Mouse (Mus musculus) hindbrain, postnatal 0 days (tissue): ENCODE results near the gene Kctd7. TPM values are rescaled to one million over a fixed set of nuclear protein-coding genes. Genes with fewer than 3 reads are reported as not detected.

Source experiments
- ATAC-seq: fragments of 200-750 bp; cut with Nextera tagmentation; 2 replicates; pipeline ENCODE4 v1.8.0; 2017; ENCODE audit warnings: mild to moderate bottlenecking, moderate TSS enrichment, moderate library complexity
- DNase-seq: peaks from one replicate; pipeline ENCODE4 v3.0.0-alpha.2; 2015; ENCODE audit warnings: low spot score
- H3K27ac ChIP-seq: fragments of 300-500 bp; sonication (generic); 2 replicates; pipeline ENCODE4 v1.5.1; 2014; ENCODE audit warnings: mild to moderate bottlenecking
- H3K27me3 ChIP-seq: fragments of 300-500 bp; sonication (generic); 2 replicates; pipeline ENCODE4 v1.6.1; 2014; ENCODE audit warnings: low read length, mixed read lengths; ENCODE audit not compliant: insufficient read depth
- H3K36me3 ChIP-seq: fragments of 300-500 bp; sonication (generic); 2 replicates; pipeline ENCODE4 v1.6.1; 2014; ENCODE audit warnings: low read length, mixed read lengths; ENCODE audit not compliant: insufficient read depth
- H3K4me1 ChIP-seq: fragments of 300-500 bp; sonication (generic); 2 replicates; pipeline ENCODE4 v1.6.1; 2014; ENCODE audit warnings: antibody characterized with exemption, low read length, mixed read lengths; ENCODE audit not compliant: insufficient read depth
- H3K4me2 ChIP-seq: fragments of 300-500 bp; sonication (generic); 2 replicates; pipeline ENCODE4 v1.6.1; 2014; ENCODE audit warnings: low read depth, mild to moderate bottlenecking, low read length, moderate library complexity, mixed read lengths
- H3K4me3 ChIP-seq: fragments of 300-500 bp; sonication (generic); 2 replicates; pipeline ENCODE4 v1.5.1; 2014; ENCODE audit warnings: low read length
- H3K9ac ChIP-seq: fragments of 300-500 bp; sonication (generic); replicated peaks from 2 replicates; pipeline ENCODE4 v1.6.1; 2014; ENCODE audit warnings: mild to moderate bottlenecking, low read length, moderate library complexity, mixed read lengths
- H3K9me3 ChIP-seq: fragments of 300-500 bp; sonication (generic); 2 replicates; pipeline ENCODE4 v1.6.1; 2016; ENCODE audit warnings: low read length, mixed read lengths
- CTCF ChIP-seq: IDR thresholded peaks from 2 replicates; pipeline ENCODE4 v1.5.1; 2016; ENCODE audit warnings: antibody characterized with exemption, control low read depth, low read depth
- WGBS: fragments of 180-500 bp; shearing (Covaris S2); extraction: QIAGEN DNeasy Blood & Tissue Kit; methylation state at CpG from one replicate; pipeline ENCODE4 v1.1.7; 2014; 5-methylcytosine and 5-hydroxymethylcytosine counted together
- polyA plus RNA-seq: library from polyadenylated mRNA; unstranded; fragments of >200 nt; fragmentation: Nextera tagmentation; extraction: Ambion mirVana; gene quantifications from 2 replicates; pipeline ENCODE4 v1.2.1, GENCODE M21; 2015
- total RNA-seq: library from RNA; depleted of rRNA; stranded (reverse); fragments of >200 nt; gene quantifications from 2 replicates; pipeline ENCODE4 v1.2.3, GENCODE M21; 2014

Kctd7 gene
- total and polyA plus RNA-seq, 2 experiments from 2014 or later: 10.9 to 20.8 TPM

DNA sequence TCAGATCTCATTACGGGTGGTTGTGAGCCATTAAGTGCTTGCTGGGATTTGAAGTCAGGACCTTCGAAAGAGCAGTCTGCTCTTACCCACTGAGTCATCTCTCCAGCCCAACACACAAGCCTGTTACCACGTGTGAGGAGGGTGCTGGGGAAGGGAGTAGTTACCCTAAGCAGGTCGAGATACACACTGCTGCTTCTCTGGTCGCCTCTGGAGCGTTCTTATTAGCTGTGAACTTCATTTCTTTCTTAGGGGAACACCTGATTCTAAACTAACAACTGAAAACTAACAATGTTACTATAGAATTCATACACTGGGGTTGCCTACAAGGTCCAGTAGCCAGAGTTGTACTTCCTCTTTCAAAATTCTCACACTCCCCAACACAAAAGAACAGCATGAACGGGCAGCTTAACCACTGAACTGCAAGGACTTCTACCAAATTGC lies 15.1 kb downstream of the Kctd7 start:
- DNase-seq (no peak), ATAC-seq (no peak)
- no peak overlapping the region for H3K4me3 ChIP-seq
- H3K9ac ChIP-seq: no peak overlapping the region
- no peaks in the 10 kb centered on the region for H3K4me1 ChIP-seq
- no peak overlapping the region for H3K27ac ChIP-seq
- TF ChIP-seq CTCF: no peak
- H3K4me2 ChIP-seq: no peak overlapping the region
- H3K27me3 ChIP-seq: no peaks in the 10 kb centered on the region
- 0 out of 2 replicates have a peak, but pooled peaks cover 4% of the 10 kb centered on the region for H3K36me3 ChIP-seq
- 63% methylated on average over 7 of the region's 7 CpGs for WGBS
- H3K9me3 ChIP-seq: no peaks in the 10 kb centered on the region

DNA sequence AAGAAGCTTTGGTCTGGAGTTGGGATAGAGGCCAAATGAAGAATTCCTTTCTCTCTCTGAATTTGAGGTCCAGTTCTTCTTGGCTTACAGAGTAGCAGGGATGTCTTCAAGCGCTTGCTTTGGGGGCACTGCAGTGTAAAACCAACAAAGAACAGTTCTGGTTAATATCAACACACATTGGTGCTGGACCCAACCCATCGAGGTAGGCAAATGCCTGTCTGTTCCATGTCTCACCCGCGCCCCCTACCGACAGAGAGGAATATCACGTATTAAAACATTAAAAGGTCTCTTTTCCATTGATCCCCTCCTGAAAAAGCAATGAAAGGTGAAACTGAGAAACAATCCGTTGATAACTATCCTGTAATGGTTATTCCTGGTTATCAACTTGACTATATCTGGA lies 19.0 kb downstream of the Kctd7 start:
- Histone ChIP-seq H3K9ac (no peak overlapping the region), H3K4me3 (no peak overlapping the region), H3K27ac (no peak overlapping the region), H3K4me1 (no peaks in the 10 kb centered on the region), H3K9me3 (no peaks in the 10 kb centered on the region), H3K4me2 (no peak overlapping the region), H3K36me3 (no peaks in the 10 kb centered on the region), H3K27me3 (no peaks in the 10 kb centered on the region)
- ATAC-seq (no peak), DNase-seq (peak; percentile 65)
- WGBS: 4% methylated on average over 7 of the region's 7 CpGs
- TF ChIP-seq CTCF: peak; percentile 79

DNA sequence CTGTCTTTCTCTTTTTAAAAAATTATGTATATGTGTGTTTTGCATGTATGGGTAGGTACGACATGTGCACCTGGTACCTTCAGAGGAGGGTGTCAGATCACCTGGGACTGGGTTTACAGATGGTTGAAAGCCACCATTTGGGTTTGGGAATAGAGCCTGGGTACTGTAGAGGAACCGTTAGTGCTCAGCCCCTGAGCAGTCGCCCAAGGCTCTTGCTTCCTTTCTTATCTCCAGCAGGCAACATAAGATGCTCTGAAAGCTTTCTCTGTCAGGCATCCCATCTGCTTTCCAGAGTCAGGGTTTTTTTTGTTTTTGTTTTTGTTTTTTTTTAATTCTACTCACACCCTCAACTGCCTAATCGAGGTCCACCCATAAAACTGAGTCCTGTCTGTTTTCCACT lies 20.6 kb downstream of the Kctd7 start:
- no peaks in the 10 kb centered on the region for H3K4me1 ChIP-seq
- ATAC-seq (no peak), DNase-seq (no peak)
- 75% methylated on average over 4 of the region's 4 CpGs for WGBS
- no peaks in the 10 kb centered on the region for H3K9me3 ChIP-seq
- no peak overlapping the region for H3K9ac ChIP-seq
- no peaks in the 10 kb centered on the region for H3K36me3 ChIP-seq
- no peak for TF ChIP-seq CTCF
- no peak overlapping the region for H3K4me3 ChIP-seq
- no peaks in the 10 kb centered on the region for H3K27me3 ChIP-seq
- H3K27ac ChIP-seq: no peak overlapping the region
- H3K4me2 ChIP-seq: no peak overlapping the region

DNA sequence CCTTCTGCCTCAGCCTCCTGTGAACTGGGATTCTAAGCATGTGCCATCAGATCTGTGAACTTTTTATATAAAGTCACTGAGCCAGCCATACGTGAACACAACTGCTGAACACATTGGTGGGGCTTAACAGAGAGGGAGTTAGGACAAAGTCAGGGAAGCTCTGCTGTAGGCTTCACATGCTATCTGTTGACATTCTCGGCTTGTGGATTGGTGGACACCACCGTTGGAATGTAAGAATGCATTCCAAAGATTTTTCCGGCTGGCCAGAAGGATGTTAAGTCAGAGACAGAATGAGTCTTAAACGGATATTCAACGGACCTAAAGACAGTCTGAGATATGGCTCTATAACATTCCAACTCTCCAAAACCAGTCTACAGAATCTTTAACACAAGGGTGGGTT lies 24.4 kb downstream of the Kctd7 start:
- Histone ChIP-seq H3K36me3 (no peaks in the 10 kb centered on the region), H3K27ac (no peak overlapping the region), H3K4me2 (no peak overlapping the region), H3K4me1 (peaks cover 13% of the 10 kb centered on the region), H3K4me3 (no peak overlapping the region), H3K27me3 (no peaks in the 10 kb centered on the region), H3K9ac (no peak overlapping the region), H3K9me3 (no peaks in the 10 kb centered on the region)
- ATAC-seq: no peak
- WGBS: 71% methylated on average over 6 of the region's 6 CpGs
- no peak for DNase-seq
- TF ChIP-seq CTCF: no peak

DNA sequence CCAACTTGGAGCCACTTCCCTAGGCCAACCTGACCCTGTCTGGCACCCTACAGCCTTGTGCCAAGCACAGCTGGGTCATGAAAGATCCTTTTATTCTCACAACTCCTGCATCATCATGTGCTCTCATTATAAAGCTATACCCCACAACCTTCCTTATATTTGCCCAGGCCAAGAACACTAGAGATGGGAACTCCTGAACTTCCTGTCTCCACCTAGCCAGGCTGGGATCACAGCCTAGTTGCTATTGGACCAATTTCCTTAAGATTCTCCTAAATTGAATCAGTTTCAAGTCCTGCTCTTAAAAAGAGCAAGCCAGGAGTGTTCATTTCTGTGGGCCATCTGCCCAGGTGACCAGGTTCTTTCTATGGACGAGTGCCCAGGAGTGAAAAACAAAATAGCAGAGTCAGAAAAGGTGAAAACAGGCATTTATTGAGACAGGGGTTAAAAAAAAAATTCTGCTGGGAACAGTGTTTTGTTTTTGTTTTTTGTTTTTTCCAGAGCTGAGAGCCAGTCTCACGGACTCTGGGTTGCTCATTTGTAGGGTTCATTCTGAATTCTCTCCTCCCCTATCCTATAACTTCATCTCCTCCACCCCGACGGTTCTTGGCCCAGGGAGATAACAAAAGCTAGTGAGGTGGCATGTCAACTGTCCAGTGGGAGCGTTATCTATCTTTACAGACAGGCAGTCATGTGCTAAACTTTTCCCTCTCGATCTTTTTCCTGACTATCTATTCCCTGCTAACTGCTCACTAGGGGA lies 26.2 kb downstream of the Kctd7 start:
- Histone ChIP-seq H3K9me3 (no peaks in the 10 kb centered on the region), H3K4me3 (peak overlapping the region; percentile 92), H3K27me3 (no peaks in the 10 kb centered on the region), H3K9ac (peak overlapping the region; percentile 85), H3K36me3 (no peaks in the 10 kb centered on the region), H3K4me1 (peaks cover 13% of the 10 kb centered on the region), H3K27ac (peak overlapping the region; percentile 87), H3K4me2 (peak overlapping the region; percentile 72)
- no peak for DNase-seq
- ATAC-seq: no peak
- TF ChIP-seq CTCF: no peak
- WGBS: 16% methylated on average over 6 of the region's 6 CpGs

DNA sequence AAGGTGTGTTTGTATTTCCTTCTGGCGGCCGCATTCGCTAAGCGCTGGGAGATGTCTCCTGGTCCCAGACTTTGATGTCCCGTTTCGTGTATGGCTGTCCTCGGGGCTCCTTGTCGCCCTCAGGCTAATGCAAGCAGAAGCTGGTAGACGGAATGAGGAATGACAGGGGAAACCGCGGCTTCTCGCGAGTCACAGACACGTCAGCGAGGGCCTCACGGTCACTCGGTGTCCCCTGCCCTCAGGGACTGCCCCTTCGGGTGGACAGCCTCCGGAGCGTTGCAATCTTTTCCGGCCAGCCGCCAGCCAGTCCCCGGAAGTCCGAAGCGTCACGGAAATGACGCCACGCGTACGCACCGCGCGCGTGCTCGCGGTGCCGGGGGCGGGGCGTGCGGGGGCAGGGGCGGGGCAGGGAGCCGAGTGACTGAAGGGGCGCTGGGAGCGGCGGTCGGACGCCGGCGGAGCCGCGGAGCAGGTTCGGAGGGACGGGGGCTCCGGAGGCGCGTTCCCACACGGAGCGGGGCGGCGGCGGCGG lies 26.8 kb downstream of the Kctd7 start, which contains the start of gene Rabgef1:
TSS of gene Rabgef1 (plus strand) at position 376 of the 532 bp plus-strand sequence.
- H3K36me3 ChIP-seq: no peaks in the 10 kb centered on the region
- ATAC-seq (peak; percentile 97), DNase-seq (peak; percentile 97)
- no peak for TF ChIP-seq CTCF
- H3K4me1 ChIP-seq: peaks cover 13% of the 10 kb centered on the region
- peak within 1 kb of the TSS; percentile 92 for H3K4me3 ChIP-seq
- no peaks in the 10 kb centered on the region for H3K27me3 ChIP-seq
- H3K9ac ChIP-seq: peak within 1 kb of the TSS; percentile 85
- H3K27ac ChIP-seq: peak within 1 kb of the TSS; percentile 87
- 4% methylated on average over 47 of the region's 62 CpGs for WGBS
- no peaks in the 10 kb centered on the region for H3K9me3 ChIP-seq
- peak within 1 kb of the TSS; percentile 72 for H3K4me2 ChIP-seq

DNA sequence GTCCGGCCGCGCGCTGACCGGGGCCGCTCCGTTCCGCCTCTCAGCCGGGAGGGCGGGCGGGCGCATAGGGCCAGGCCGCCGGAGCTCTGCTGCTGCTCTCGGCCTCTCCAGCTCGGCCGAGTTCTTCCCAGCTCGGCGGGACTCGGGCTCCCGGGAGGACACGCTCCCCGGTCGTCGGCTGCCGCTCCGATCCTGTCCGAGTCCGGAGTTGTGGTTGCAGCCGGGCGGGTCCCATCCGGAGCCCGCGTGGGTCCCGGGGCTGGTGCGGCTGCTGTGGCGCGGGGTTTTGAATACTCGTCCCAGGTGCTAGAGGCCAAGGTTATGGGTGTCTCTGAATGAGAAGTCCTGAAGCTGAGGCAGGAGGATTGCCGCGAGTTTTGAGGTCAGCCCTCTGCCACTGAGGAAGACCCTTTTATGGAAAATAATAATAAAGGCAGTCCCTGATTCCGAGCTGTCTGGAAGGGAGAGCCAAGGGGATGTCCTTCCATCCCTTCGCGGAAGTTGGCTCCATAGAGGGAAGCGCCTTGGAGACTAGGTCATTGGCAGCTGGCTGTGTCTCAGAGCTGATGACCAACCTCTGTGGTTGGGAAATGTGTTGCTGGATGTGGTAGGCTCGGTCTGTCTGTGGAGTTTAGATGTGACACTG lies 27.4 kb downstream of the Kctd7 start:
- peak overlapping the region; percentile 92 for H3K4me3 ChIP-seq
- H3K27ac ChIP-seq: peak overlapping the region; percentile 87
- peaks cover 13% of the 10 kb centered on the region for H3K4me1 ChIP-seq
- no peaks in the 10 kb centered on the region for H3K27me3 ChIP-seq
- peak overlapping the region; percentile 72 for H3K4me2 ChIP-seq
- DNase-seq: peak; percentile 12
- ATAC-seq: peak; percentile 5; the same call in 1 of the 2 replicates
- no peaks in the 10 kb centered on the region for H3K36me3 ChIP-seq
- no peak for TF ChIP-seq CTCF
- no peaks in the 10 kb centered on the region for H3K9me3 ChIP-seq
- peak overlapping the region; percentile 85 for H3K9ac ChIP-seq
- WGBS: under 1% methylated on average over 36 of the region's 46 CpGs
